Mouse (Mus musculus): Measurements from ENCODE around the gene Syt17.

DNA sequence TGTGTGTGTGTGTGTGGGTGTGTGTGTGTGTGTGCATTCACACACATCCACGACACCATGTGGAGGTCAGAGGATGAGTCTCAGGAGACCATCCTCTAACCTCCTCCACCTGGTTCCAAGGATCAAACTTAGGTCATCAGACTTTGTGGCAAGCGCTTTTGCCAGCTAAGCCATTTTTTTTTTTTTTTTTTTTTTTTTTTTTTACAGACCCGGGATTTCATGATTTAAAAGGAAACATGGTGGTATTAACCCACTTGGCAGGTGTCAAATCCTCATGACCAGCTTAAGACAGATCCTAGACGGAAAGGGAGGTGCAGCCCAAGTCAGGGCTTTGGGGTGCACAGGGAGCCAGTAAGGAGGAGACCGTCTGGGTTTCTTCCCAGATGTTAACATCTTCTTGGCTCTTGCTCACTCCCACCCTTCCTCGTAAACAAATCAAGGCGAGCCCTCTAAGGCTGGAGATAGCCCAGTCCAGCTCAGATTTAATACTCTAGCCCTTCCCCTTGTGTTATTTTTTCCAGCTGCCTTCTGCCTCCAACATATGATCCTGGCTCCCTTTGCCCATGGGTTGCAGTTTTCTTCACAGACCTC is 4.0 kb downstream of the Syt17 start:
- TF ChIP-seq CTCF (IDR thresholded peaks at IDR 0.05): no peak
- no peak for TF ChIP-seq POLR2A (IDR thresholded peaks at IDR 0.05; ENCODE audit: insufficient read depth, low read depth, low read length)
